Mouse (Mus musculus) CD4-positive, CD25-positive, alpha-beta regulatory T cell, adult 2 months (primary cell): ENCODE data around the gene S100a13.

Source experiments
- DNase-seq: peaks from one replicate; pipeline ENCODE4 v3.0.0-alpha.2; 2012; ENCODE audit warnings: low read depth, low spot score

The S100a13 gene

DNA sequence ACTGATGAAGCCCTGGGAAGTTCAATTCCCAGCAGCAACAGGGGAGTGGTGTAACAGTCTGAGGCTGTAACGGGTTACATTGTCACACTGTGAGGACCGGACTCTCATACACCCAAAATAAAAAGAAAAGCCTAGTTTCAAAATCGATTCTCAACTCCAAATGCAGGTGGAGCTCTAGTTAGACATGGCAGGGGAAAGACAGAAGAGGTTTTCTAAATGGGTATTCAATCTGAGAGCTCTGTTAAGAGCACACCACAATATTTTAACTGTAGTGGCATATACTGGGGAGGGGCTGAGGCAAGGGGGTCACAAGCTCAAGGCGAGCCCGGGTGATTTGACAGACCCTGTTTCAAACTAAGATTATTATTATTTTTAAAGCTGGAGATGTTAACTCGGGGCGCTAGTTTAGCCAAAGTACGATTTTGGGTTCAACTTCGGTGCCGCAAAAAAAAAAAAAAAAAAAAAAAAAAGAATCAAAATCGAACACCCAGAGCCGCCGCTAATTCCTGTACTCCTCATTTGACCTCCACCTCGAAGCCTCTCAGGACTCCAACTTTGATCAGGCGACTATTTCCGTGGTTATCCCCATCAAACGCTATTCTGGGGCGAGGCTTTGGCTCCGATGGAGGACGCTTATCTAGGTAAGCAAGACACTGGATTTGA is 5.8 kb upstream of the S100a13 start:
- peak; percentile 35 for DNase-seq

DNA sequence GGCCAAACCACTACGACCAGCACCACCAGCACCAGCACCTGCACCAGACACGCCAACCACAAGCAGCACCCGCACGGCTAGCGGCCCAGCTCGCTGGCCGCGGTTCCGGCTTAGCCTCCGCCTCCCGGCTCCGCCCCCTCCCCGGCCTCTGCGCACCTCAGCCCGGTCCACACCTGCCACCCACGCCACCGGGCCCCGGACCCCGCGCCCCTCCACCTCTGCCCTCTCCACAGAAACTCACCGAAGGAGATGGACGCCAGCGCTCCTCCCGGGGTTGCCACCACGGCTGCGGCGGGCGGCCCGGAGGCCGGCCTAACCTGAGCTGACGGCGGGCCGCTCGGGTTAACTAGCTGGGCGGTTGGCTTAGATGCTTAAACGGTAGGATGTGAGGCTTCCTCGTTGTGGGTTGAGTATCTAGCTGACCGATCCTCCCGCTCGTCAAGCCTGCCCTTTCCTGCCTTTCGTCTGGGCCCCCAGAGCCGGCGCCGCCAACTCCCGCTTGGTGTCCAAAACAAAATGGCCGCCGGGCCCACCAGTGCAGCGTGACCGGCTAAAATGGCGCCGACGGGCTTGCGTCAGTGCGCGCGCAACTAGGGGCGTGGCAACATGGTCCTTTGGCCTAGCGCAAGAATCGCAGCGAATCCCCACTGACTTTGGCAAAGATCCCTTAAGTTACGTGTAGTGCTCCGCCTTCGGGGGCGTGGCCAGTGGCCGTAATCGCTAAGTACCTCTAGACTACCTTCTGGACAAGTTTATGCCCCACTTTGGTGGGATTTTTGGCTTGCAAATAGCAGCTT is 5.1 kb upstream of the S100a13 start, which contains the start of gene Chtop:
TSS of gene Chtop (minus strand) at position 549 of the 797 bp plus-strand sequence.
- peak; percentile 100 for DNase-seq

DNA sequence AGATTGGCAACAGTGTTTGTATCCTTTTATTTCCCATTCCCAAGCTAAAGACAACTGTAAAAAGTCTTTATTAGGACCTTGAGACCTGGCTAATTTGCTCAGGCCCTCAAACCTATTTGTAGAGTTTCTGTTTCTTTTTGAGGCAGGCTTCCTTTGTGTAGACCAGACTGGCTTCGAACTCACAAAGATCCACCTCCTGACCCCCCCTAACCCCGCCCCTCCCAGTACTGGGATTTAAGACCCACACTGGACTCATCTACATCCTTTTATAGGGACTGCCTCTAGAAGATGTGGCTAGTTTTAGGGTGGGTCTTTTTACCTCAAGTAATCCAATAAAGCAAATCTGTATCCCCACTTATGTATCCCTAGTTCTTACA is 4.5 kb upstream of the S100a13 start:
- DNase-seq = no peak

DNA sequence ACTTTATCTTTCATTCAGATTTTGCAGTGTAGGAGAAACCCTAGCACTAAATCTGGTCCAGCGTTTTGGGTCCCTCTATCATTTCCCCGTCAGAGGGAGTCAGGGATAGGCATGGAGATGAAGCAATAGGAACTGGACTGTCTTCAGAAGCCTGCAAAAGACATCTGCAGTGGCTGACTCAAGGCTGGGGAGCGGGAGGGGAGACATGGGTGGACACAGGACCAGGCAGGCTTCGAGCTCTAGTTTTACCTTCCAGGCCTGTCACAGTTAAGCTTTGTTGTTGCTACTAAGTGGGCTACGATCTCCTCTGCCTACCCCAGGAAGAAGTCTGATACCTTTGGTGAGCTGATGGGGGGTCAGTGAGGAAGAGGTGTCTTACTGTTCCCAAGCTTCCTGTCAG is 2.0 kb upstream of the S100a13 start:
- DNase-seq = no peak

DNA sequence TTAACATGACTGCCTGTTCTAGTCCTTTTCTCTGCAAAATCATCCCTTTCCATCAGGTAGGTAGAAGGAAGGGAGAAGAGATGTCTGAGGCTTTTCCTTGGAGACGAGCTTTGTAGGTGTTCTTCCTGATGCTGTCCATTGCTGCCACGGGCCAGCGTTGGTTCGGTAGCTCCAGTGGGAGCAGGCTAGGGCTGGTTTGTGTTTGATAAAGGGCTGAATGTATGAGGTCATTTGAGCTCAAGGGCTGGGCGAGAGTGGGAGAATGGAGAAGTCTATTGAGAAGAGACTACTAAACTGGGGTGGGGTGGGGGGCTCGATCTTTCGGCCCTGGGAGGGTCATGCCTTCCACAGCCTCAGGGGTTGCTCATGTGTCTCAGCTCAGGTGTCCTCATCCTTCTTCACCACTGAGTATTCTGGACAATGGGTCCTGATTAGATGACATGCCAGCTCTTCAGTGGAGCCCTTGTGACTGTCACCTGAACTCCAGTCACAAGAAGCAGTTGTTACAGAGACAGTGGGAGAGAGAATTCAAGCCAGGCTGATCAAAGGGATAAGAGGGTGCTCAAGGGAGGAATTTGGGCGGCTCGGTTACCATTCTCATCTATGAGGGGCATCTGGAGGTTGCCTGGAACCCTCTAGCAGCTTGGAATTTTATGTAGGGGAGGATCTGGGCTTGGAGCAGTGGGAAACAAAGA is 1.1 kb upstream of the S100a13 start:
- DNase-seq = no peak

DNA sequence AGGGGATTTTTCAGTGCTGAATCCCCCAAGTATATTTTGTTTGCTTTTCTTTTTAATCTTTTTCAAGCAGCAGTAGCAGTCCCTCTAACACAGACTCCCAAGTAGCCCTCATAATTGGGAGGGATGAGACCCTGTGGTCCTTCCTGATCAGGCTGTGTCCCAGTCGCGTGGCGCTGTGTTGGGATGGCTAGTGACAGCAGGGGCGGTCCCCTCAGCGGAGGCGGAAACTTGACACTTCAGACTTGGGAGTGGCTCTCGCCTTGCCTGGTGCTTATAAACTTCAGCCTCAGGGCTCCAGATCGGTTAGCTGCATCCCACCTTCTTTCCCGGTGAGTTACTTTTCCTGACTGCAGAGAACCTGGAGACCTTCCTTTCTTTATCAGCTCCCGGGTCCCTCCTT is 456 bp downstream of the S100a13 start:
- peak; percentile 75 for DNase-seq

DNA sequence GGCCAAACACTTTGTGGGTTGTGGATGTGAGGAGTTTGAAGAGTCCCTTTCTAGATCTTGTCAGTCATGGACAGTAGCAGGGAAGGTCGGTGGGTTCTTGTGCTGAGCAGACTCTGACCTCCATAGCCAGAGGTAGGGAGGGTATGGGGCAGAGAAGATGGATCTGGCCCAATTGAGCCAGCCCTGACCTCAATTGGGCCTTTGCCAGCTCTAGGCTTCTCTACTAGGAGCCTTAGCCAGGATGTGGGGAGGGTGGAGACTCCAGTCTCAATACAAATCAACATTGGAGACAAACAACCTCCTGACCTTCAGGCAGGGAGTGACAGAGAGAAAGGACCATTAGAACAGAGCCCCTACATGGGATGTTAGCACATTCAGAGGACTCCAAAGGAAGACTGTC is 1.0 kb downstream of the S100a13 start:
- peak; percentile 18 for DNase-seq

DNA sequence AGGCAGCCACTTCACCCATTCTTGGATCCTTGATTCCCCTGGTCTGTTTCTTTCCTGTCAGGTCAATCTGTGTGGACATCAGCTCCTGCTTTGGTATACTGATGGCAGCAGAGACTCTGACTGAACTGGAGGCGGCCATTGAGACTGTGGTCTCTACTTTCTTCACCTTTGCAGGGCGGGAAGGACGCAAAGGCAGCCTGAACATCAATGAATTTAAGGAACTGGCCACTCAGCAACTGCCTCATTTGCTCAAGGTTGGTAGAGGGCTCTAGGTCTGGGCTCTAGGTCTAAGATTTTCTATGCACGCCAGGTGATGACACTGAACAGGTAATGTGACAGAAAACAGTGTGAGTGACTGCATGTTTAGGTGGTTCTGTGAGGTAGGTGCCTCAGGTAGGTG is 1.6 kb downstream of the S100a13 start:
- DNase-seq = no peak

DNA sequence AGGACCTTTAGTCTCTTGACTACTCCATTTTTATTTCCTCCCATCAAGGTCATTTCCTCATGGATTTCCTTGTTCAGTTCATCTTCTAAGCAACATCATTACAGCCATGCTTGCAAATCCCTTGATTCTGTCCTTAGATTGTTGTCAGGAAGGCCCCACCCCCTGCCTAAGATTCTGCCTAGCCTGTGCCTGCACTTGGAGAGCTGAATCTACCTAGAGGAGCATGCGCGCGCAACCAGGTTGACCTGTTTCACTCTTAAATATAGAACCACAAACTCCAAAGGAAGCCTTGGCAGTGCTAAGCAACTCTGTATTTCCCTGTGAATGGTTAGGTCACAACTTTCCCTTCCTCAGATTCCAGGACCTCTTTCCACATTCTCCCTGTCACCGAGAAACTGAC is 3.5 kb downstream of the S100a13 start:
- DNase-seq = no peak

DNA sequence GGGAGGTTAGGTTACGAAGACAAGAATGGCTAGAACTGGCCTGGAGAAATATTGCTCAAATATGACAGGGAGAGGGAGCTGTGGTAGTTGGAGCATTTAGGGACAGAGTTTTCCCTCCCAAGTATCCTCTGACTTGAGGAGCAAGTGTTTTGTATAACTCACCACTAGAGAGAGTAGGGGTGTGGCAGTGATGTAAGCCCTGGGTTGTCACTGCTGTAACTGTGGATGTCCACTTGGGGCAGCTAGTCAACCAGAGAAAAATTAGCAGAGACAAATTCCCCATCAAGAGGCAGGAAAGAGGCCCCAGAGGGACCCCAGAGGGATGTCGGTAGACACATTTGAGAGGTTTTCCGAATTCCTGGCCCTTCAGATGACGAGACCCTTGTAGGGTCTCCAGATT is 11.2 kb downstream of the S100a13 start:
- peak; percentile 71 for DNase-seq

DNA sequence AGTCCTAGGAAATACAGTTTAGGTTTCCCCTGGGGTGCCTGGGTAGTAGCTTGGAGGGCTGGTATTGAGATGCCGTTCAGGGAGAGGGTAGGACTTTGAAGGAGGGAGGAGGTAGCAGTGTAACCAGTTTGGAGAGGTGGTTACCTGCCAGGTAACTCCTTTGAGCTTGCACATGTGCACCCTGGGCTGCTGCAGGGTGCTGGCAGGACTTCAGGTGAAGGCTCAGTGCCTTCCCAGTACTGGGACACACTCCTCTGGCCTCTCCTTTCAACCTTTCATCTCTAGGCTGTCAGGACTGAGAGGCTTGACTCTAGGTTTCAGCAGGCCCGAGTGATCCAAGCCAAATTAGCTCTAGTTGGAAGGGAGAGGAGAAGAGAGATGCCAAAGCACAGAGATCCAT is 11.8 kb downstream of the S100a13 start:
- no peak for DNase-seq

DNA sequence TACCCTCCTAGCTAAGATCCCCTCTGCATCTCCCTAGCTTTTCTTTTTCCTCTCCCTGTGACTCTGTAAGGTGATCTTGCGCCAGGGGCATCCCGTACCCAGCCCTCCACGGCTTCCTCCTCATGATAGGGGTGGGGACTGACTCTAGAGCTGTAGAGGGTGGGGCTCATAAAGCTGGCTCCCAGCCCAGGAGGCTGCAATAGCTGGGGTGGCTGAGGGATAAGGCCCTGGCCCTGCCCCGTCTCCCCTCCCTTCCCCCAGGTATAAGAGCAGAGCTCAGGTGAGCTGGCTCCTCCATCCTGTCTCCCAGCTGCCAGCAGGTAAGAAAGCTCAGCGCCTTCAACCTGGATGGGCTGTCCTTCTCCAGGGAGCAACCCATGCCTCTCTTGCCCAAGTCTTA is 12.3 kb downstream of the S100a13 start, which contains the start of gene S100a14:
TSS of gene S100a14 (plus strand) at position 277 of the 400 bp plus-strand sequence.
- no peak for DNase-seq

DNA sequence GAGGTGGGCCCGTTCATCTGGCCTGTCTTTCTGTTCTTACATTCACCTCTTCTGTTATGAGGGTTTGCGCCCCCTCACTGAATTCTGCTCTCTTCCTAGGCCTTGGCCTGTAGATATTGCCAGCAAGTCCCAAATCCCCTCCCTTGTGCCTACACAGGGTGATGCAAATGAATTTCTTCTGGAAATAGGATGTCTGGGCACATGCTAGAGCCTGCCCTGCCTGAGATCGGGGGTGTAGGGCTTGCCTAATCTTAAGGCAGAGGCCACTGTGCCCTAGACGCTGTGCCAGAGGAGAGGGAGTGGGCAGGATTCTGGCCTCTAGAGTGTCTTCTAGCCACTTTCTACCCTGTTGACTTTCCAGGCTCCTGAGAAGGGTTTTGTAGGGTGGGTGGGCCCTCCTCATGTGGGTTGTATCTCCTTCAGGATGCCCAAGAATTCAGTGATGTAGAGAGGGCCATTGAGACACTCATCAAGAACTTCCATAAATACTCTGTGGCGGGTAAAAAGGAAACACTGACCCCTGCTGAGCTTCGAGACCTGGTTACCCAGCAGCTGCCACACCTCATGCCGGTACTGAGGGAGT is 13.1 kb downstream of the S100a13 start:
- no peak for DNase-seq

DNA sequence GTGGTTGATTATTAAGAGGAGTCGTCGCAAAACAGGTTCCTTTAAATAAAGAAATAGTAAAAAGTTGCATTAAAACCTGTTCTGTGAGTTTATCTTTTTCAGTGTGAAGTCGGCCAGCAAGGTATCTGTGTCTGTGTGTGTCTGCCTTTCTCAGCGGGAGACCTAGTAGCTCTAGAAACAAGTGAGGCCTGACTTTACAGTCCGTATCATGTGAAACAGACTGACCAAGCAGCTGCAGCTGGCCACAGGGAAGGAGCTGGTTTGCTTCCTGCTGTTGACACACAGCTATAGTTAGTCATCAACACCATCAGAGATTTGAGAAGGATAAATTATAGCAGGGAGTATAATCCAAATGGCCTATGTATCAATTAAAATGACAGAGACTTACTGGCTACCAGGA is 17.5 kb downstream of the S100a13 start:
- no peak for DNase-seq

DNA sequence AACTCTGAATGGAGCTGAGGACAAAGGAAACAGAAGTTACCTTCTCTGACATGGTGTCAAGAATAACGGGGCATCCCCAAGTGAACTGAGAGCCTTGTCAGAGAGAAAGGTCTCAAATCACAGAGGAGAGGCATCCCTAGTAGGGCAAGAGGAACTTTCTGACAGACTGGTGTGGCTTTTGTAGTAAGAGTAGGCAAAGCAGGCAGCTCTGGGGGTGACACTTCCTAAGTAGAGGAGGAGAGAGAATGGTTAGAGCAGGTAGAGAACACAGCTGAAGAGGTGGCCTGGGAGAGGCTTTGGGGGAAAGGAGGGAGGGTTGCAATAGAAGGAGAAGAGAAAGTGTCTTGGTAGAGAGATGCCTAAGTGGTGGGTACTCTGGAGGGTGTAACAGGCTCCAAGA is 21.2 kb downstream of the S100a13 start:
- DNase-seq = no peak

DNA sequence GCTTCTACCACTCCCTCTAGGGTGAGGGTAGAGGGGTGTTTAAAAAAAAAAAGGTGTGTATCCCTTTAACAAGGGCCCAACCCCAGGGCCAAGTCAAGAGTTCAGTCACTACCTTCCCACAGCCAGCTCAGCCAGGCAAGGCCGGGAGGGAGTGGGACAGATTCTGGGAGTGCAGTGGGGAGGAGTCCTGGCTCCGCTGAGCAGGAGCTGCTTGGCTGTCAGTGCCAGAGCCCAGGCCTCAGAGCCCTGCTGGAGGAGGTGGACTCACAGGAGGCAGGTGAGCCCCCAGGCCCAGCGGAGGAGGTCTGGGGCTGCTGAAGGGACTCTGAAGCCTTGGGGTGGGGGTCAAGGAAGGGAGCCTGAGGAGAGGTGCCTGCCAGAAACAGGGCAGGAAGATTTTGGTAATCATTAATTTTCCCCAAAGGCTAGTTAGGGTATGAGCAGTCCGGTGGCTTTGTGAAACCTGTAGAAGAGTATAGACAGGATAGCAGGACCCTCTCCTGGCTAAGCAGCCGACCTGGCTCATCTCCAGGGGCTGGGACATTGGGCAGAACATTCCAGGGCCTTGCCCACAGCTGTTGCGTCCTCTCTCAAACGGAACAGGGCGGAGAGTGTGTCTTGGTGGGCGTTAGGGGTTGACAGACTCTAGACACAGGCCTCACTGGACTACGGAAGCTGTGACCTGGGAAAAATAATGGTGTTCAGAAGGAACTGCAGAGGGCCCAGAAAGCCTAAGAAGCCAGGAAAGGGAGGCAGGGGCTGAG is 23.1 kb downstream of the S100a13 start, which contains the start of gene S100a16:
TSS of gene S100a16 (plus strand) at position 114 of the 764 bp plus-strand sequence.
- DNase-seq = no peak

DNA sequence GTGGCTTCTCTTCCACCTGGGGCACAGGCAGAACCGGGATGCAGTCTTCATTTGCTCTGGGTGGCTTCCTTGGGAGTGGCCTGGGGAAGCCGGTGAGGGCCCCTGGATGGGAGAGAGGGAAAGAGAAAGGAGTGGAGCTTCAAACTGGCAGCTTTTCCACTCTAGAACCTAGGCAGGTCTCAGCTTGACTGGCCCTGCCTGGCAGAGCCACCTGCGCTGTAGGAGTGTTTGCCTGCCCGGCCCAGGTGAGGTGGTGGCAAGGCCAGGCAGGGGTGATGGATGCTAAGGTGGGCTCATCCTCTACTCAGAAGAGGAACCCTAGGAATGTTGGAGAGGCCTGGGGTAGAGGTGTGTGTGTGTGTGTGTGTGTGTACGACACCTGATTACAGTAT is 23.7 kb downstream of the S100a13 start:
- DNase-seq = no peak

DNA sequence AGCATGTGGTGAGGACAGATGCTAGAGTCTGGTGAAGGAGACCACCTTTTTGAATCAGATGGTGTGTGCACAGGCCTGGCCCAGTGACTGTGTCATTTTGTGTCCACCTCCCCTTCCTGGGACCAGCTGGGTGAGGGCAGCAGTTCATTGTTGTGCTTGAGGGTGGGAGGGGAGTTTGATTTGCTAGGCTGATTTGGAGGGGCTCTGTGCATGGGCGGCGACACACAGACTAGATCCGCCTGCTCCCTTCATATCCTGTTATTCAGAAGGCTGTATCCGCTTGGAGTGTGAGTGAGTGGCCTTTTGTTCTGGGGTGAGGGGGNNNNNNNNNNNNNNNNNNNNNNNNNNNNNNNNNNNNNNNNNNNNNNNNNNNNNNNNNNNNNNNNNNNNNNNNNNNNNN is 26.7 kb downstream of the S100a13 start:
- DNase-seq = no peak

DNA sequence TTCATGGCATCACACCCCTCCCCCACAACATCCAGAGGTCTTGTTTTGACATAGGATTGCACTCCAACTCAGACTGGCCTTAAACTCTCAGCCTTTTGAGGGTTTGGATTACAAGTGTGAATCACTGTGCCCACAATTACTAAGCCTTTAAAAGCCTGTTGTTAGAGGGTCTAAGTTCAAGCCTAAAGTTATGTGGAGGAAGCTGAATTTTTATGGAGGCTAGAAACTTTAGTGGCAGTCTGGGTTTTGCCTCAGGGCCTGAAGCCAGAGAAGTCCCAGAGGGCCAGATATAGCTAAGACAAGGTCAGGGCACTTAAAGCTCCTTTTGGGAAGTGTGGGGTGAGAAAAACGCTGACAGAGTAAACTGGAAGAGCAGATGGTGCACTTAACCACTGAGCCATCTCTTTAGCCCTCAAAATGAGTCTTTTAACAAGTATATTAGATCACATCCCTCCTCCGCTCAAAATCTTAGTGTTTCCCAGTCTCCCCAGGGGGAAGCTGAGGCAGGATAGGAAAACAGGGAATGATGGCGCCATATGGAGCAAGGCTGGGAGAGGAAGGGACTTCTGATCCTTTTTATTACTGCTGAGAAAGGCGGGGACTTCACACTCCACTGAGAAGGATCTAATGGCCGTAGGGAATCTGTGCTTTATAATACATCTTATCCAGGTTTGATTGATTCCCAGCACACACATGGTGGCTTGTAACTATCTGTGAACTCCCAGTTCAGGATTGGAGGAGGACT is 35.6 kb downstream of the S100a13 start:
- no peak for DNase-seq

DNA sequence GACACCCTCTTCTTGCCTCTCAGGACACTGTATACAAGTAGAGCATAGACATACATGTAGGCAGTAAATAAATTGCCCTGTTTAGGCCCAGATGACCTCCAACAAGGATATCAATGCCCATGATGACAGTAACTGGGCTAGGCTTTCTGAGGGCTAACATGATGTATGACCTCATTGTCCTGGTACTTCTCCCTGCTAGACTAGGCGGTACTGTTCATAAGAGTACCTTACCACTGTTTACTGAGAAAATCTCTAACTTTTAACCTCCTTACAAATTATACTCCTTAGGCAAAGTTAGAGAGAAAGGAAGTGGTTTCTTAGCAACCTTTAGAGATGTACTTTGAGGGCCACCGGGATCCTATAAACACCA is 36.2 kb downstream of the S100a13 start:
- DNase-seq = no peak

DNA sequence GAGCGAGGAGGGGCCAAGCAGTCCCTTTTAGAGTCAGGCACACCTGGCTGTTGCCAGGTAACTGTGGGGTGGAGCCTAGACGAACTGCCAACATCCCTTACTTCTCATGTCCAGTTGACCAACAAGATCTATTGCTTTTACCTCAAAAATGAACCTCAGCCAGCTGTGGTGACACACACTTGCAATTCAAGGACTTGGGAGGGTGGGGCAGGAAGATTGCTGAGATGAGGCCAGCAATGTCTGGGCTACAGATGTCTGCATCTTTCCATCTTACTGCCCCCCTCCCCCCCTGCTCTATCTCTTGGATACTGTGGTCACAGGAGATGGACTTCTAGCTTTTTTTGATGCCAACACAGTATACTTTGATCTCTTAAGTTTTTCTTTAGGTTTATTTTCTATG is 38.0 kb downstream of the S100a13 start:
- no peak for DNase-seq
